Mouse (Mus musculus) E14TG2a.4 (cell line): ENCODE data around the gene Nlgn3.

Source experiments
- H3K27me3 ChIP-seq: 2 replicates; pipeline ENCODE4 v1.6.1; 2014; ENCODE audit warnings: low read length, control low read depth; ENCODE audit not compliant: insufficient read depth
- H3K36me3 ChIP-seq: 2 replicates; pipeline ENCODE4 v1.6.1; 2014; ENCODE audit warnings: low read length, control low read depth; ENCODE audit not compliant: insufficient read depth
- H3K4me1 ChIP-seq: replicated peaks from 2 replicates; pipeline ENCODE4 v1.6.1; 2014; ENCODE audit warnings: low read depth, low read length, control low read depth
- H3K4me3 ChIP-seq: replicated peaks from 2 replicates; pipeline ENCODE4 v1.5.1; 2014; ENCODE audit warnings: mild to moderate bottlenecking, low read length
- H3K9me3 ChIP-seq: 2 replicates; pipeline ENCODE4 v1.6.1; 2014; ENCODE audit warnings: low read length, control low read depth
- CTCF ChIP-seq: conservative IDR thresholded peaks from 2 replicates; pipeline ENCODE4 v1.5.1; 2014; ENCODE audit warnings: low read length
- NANOG ChIP-seq: IDR thresholded peaks from 2 replicates; pipeline ENCODE4 v1.6.1; 2014; ENCODE audit warnings: borderline replicate concordance, low read length, mixed read lengths
- POU5F1 ChIP-seq: IDR thresholded peaks from 2 replicates; pipeline ENCODE4 v1.6.1; 2014; ENCODE audit warnings: low read length, borderline replicate concordance

Nlgn3 gene

DNA sequence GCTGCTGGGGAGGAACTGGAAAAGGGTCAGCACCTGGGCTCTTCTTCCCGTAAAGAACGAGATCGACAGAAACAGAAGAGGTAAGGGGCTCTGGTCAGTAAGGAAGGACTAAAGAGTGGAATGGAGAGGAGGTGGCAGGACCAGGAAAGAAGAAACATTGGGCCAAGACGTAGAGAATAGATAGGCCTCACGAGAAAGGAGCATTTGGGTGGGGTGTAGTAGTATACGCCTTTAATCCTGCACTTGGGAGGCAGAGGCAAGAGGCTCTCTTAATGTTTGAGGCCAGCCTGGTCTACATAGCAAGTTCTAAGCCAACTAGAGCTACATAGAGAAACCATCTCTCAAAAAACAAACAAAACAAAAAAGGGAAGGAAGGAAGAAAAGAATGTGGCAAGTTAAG is 10.5 kb upstream of the Nlgn3 start:
- TF ChIP-seq CTCF (no peak), NANOG (no peak), POU5F1 (no peak)
- H3K9me3 ChIP-seq: no peaks in the 10 kb centered on the region
- H3K36me3 ChIP-seq: peaks cover 99% of the 10 kb centered on the region
- no peaks in the 10 kb centered on the region for H3K27me3 ChIP-seq
- no peaks in the 10 kb centered on the region for H3K4me1 ChIP-seq
- no peak overlapping the region for H3K4me3 ChIP-seq

- no peak for TF ChIP-seq POU5F1
- TF ChIP-seq NANOG: no peak
- TF ChIP-seq CTCF: no peak
- no peaks in the 10 kb centered on the region for H3K27me3 ChIP-seq
- H3K9me3 ChIP-seq: no peaks in the 10 kb centered on the region
Measured at GRCm38 (mm10) chrX:101289037-101289436, 9.9 kb upstream of the Nlgn3 start.

DNA sequence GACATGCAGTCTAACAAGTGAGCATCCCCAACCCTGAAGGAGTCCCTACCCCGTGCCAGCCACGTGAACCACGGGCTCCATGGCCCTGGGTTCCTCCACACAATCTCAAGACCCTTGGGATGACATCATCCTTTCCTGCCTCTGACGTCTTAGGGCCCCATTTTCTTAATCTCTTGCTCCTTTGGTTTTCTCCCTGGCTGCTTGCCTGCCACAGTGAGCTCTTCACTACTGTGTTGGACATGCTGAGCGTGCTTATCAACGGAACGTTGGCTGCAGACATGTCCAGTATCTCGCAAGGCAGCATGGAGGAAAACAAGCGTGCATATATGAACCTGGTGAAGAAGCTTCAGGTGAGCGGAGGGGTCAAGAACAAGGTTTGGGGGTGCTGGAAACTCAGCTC is 8.9 kb upstream of the Nlgn3 start:
- no peak for TF ChIP-seq NANOG
- TF ChIP-seq CTCF: no peak
- no peak for TF ChIP-seq POU5F1
- no peaks in the 10 kb centered on the region for H3K9me3 ChIP-seq
- H3K4me3 ChIP-seq: no peak overlapping the region
- no peaks in the 10 kb centered on the region for H3K27me3 ChIP-seq
- H3K36me3 ChIP-seq: peaks cover 99% of the 10 kb centered on the region
- H3K4me1 ChIP-seq: no peaks in the 10 kb centered on the region

More at GRCm38 (mm10) chrX:101289037-101289436, 9.9 kb upstream of the Nlgn3 start:
- H3K36me3 ChIP-seq: peaks cover 99% of the 10 kb centered on the region
- H3K4me1 ChIP-seq: no peaks in the 10 kb centered on the region
- H3K4me3 ChIP-seq: no peak overlapping the region

DNA sequence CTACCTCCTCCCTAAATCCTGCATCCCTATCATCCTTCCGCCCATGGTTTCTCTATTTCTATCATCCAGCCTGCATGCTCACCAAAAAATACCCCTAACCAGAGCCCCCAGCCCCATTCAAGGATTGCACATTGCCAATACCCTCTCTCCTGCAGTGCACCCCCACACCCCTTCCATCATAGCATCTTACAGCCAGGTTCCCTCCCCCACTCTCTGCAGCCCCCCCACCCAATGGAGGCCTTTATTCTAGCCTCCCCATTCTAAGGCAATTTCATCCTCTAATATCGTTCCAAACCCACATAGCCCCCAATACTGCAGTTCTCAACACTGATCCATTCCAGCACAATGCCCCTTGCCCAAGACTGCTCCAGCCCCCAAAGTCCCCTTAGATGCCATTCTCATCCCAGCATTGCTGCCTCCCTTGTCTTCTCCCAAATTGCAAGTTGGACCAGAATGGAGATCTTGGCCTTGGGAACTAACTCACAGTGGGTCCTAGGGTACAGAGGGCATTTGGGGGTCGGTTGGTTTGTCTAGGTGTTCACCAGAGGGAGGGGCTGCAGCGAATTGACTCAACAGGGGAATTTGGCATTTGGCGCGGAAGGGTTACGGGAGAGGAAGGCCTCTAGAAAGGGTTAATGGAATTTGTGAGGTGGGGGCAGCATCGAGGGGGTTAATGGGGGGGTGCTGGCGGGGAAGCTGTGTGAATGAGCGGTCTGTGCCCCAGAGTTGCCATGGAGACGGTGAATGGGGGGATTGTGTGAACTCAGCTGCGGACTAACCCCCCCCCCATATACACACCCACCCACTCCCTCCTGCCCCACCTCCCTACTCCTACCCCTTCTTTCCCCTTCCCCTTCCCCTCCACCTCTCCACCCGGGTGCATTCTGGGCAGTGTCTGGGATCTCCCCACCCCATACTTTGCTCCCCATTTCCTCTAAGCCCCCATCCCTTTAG is 782 bp downstream of the Nlgn3 start:
- Histone ChIP-seq H3K27me3 (peaks cover 12% of the 10 kb centered on the region; the same call in 1 of the 2 replicates), H3K36me3 (peaks cover 29% of the 10 kb centered on the region), H3K4me3 (peak overlapping the region; percentile 49), H3K9me3 (no peaks in the 10 kb centered on the region), H3K4me1 (peaks cover 45% of the 10 kb centered on the region)
- TF ChIP-seq CTCF: no peak

GRCm38 (mm10) chrX:101300427-101301030 is 1.6 kb downstream of the Nlgn3 start:
- Histone ChIP-seq H3K4me1 (peaks cover 45% of the 10 kb centered on the region), H3K4me3 (no peak overlapping the region), H3K9me3 (no peaks in the 10 kb centered on the region), H3K36me3 (peaks cover 22% of the 10 kb centered on the region), H3K27me3 (peaks cover 12% of the 10 kb centered on the region; the same call in 1 of the 2 replicates)
- no peak for TF ChIP-seq CTCF
- TF ChIP-seq NANOG: no peak
- no peak for TF ChIP-seq POU5F1

- H3K27me3 ChIP-seq: peaks cover 15% of the 10 kb centered on the region; the same call in 1 of the 2 replicates
- peaks cover 11% of the 10 kb centered on the region for H3K36me3 ChIP-seq
- H3K4me3 ChIP-seq: no peak overlapping the region
- TF ChIP-seq POU5F1 (no peak), CTCF (no peak), NANOG (no peak)
- H3K9me3 ChIP-seq: no peaks in the 10 kb centered on the region
- H3K4me1 ChIP-seq: peaks cover 45% of the 10 kb centered on the region
Measured at GRCm38 (mm10) chrX:101301654-101302053, 2.7 kb downstream of the Nlgn3 start.

DNA sequence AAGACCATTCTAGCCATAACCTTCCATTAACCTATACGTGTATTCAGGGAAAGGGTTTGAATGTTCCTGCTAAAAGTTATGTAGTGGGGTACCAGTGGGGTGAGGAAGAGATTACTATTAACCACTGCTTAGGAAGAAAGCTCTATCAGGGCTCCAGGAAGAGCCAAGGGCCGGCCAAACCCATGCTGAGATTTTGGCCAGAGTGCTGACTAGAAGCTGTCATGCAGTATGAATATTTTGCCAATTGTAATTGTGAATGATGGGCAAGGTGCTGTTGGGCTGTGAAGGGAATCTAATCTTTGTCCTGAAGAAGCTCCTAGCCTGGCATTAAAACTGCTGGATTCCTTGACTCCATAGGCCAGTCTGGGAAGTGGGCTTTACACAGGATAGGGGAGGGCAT is 5.7 kb downstream of the Nlgn3 start:
- Histone ChIP-seq H3K4me1 (peaks cover 41% of the 10 kb centered on the region), H3K9me3 (no peaks in the 10 kb centered on the region), H3K36me3 (no peaks in the 10 kb centered on the region), H3K4me3 (no peak overlapping the region), H3K27me3 (peaks cover 15% of the 10 kb centered on the region; the same call in 1 of the 2 replicates)
- TF ChIP-seq NANOG: no peak
- TF ChIP-seq POU5F1: no peak
- no peak for TF ChIP-seq CTCF

DNA sequence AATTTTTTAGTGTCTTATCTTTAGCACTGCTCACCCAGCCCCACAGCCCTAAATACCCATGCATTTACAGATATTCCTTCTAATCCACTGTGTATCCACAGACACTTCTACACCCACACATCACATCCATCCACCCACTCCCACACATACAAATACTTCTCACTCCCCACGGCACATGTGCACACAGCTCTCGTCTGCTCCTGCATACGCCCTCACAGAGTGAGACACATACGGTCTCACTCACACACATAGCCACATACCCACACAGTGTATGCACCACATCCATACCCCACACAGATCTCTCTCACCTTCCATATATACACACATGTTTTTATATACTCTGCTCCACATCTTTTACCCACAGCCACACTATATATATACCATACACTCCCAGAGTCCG is 10.3 kb downstream of the Nlgn3 start:
- Histone ChIP-seq H3K27me3 (peaks cover 4% of the 10 kb centered on the region; the same call in 1 of the 2 replicates), H3K4me1 (peaks cover 5% of the 10 kb centered on the region; the same call in 1 of the 2 replicates), H3K9me3 (no peaks in the 10 kb centered on the region), H3K4me3 (no peak overlapping the region), H3K36me3 (no peaks in the 10 kb centered on the region)
- TF ChIP-seq POU5F1 (no peak), CTCF (no peak), NANOG (no peak)
